Mouse (Mus musculus) lung, postnatal 0 days (tissue): ENCODE results near the gene Colgalt1.
A peak's percentile ranks its signal among the peaks of the same experiment; 100 is the strongest.

Source experiments
- CTCF ChIP-seq: IDR thresholded peaks from 2 replicates; pipeline ENCODE4 v1.5.1; 2016; ENCODE audit warnings: antibody characterized with exemption, mild to moderate bottlenecking
- EP300 ChIP-seq: IDR thresholded peaks from 2 replicates; pipeline ENCODE4 v1.6.1; 2016; ENCODE audit warnings: antibody characterized with exemption, mild to moderate bottlenecking, control low read depth

GRCm38 (mm10) chr8:71586891-71587290 is 23.9 kb upstream of the Colgalt1 start:
- TF ChIP-seq EP300 (no peak), CTCF (peak; percentile 77)
